Mouse (Mus musculus) intestine, postnatal 0 days (tissue): ENCODE measurements around the gene Sos2. TPM values are rescaled to one million over a fixed set of nuclear protein-coding genes. Genes with fewer than 3 reads are reported as not detected.
"Not testable (repeated sequence)": the region's sequence is repeated elsewhere in the genome, so short reads cannot be mapped to it uniquely, and the experiment has no call there.

Source experiments
- ATAC-seq: fragments of 200-750 bp; cut with Nextera tagmentation; 2 replicates; pipeline ENCODE4 v1.8.0; 2017; ENCODE audit warnings: mild to moderate bottlenecking, moderate TSS enrichment, moderate library complexity
- H3K27ac ChIP-seq: fragments of 300-500 bp; sonication (generic); 2 replicates; pipeline ENCODE4 v1.5.1; 2014; ENCODE audit warnings: mild to moderate bottlenecking, low read depth, low read length, moderate library complexity
- H3K27me3 ChIP-seq: fragments of 300-500 bp; sonication (generic); replicated peaks from 2 replicates; pipeline ENCODE4 v1.6.1; 2014; ENCODE audit warnings: low read length, mixed read lengths; ENCODE audit not compliant: control insufficient read depth, insufficient read depth
- H3K36me3 ChIP-seq: fragments of 300-500 bp; sonication (generic); 2 replicates; pipeline ENCODE4 v1.6.1; 2014; ENCODE audit warnings: mild to moderate bottlenecking, moderate library complexity; ENCODE audit not compliant: control insufficient read depth, insufficient read depth
- H3K4me1 ChIP-seq: fragments of 300-500 bp; sonication (generic); replicated peaks from 2 replicates; pipeline ENCODE4 v1.6.1; 2014; ENCODE audit warnings: antibody characterized with exemption, low read length, mixed read lengths; ENCODE audit not compliant: control insufficient read depth, insufficient read depth
- H3K4me2 ChIP-seq: fragments of 300-500 bp; sonication (generic); replicated peaks from 2 replicates; pipeline ENCODE4 v1.6.1; 2014; ENCODE audit warnings: low read depth, mild to moderate bottlenecking, moderate library complexity
- H3K4me3 ChIP-seq: fragments of 300-500 bp; sonication (generic); 2 replicates; pipeline ENCODE4 v1.5.1; 2014; ENCODE audit warnings: low read depth, low read length
- H3K9ac ChIP-seq: fragments of 300-500 bp; sonication (generic); 2 replicates; pipeline ENCODE4 v1.6.1; 2014; ENCODE audit warnings: mild to moderate bottlenecking, low read depth, low read length
- H3K9me3 ChIP-seq: fragments of 300-500 bp; sonication (generic); 2 replicates; pipeline ENCODE4 v1.6.1; 2016; ENCODE audit warnings: mixed run types; ENCODE audit not compliant: control insufficient read depth
- CTCF ChIP-seq: sonication (generic); IDR thresholded peaks from 2 replicates; pipeline ENCODE4 v1.5.1; 2016; ENCODE audit warnings: low read depth, mild to moderate bottlenecking, control low read depth, antibody characterized with exemption, moderate library complexity
- WGBS: fragments of 180-500 bp; shearing (Covaris S2); extraction: QIAGEN DNeasy Blood & Tissue Kit; methylation state at CpG from one replicate; pipeline ENCODE4 v1.1.7; 2014; 5-methylcytosine and 5-hydroxymethylcytosine counted together
- polyA plus RNA-seq: library from polyadenylated mRNA; unstranded; fragments of >200 nt; fragmentation: Nextera tagmentation; extraction: Ambion mirVana; gene quantifications from 2 replicates; pipeline ENCODE4 v1.2.1, GENCODE M21; 2015

Gene Sos2
- polyA plus RNA-seq, 1 experiment from 2014 or later = 9.4 TPM

GRCm38 (mm10) chr12:69579623-69580022 lies 102.0 kb downstream of the Sos2 start:
- TF ChIP-seq CTCF = no peak
- no peak overlapping the region for H3K9ac ChIP-seq
- H3K36me3 ChIP-seq = peaks cover 25% of the 10 kb centered on the region
- no peaks in the 10 kb centered on the region for H3K9me3 ChIP-seq
- WGBS = 60% methylated on average over 5 of the region's 5 CpGs
- peak; percentile 14; the same call in 1 of the 2 replicates for ATAC-seq
- H3K4me1 ChIP-seq = no peaks in the 10 kb centered on the region
- no peaks in the 10 kb centered on the region for H3K27me3 ChIP-seq
- H3K27ac ChIP-seq = no peak overlapping the region
- no peak overlapping the region for H3K4me2 ChIP-seq
- no peak overlapping the region for H3K4me3 ChIP-seq

- Histone ChIP-seq H3K36me3 (peaks cover 22% of the 10 kb centered on the region), H3K9me3 (no peaks in the 10 kb centered on the region), H3K4me3 (no peak overlapping the region), H3K4me2 (no peak overlapping the region), H3K27ac (no peak overlapping the region), H3K27me3 (no peaks in the 10 kb centered on the region), H3K9ac (no peak overlapping the region), H3K4me1 (no peaks in the 10 kb centered on the region)
- WGBS = 72% methylated on average over 9 of the region's 9 CpGs
- TF ChIP-seq CTCF = no peak
- ATAC-seq = no peak
These were observed 105.5 kb downstream of the Sos2 start for GRCm38 (mm10) chr12:69576120-69576627.

- Histone ChIP-seq H3K4me1 (no peaks in the 10 kb centered on the region), H3K4me2 (peak overlapping the region; percentile 59), H3K9me3 (no peaks in the 10 kb centered on the region), H3K27ac (peak overlapping the region; percentile 31), H3K9ac (0 out of 2 replicates have a peak overlapping the region, but pooled peaks have one; percentile 8), H3K4me3 (peak overlapping the region; percentile 44), H3K27me3 (no peaks in the 10 kb centered on the region), H3K36me3 (peaks cover 18% of the 10 kb centered on the region)
- 22% methylated on average over 17 of the region's 17 CpGs for WGBS
- ATAC-seq = peak; percentile 48; the same call in 1 of the 2 replicates
- peak; percentile 84 for TF ChIP-seq CTCF
These were observed 107.5 kb downstream of the Sos2 start for GRCm38 (mm10) chr12:69573916-69574881.

- Histone ChIP-seq H3K27ac (no peak overlapping the region), H3K4me1 (no peaks in the 10 kb centered on the region), H3K4me2 (no peak overlapping the region), H3K9me3 (no peaks in the 10 kb centered on the region), H3K4me3 (no peak overlapping the region), H3K36me3 (peaks cover 16% of the 10 kb centered on the region), H3K9ac (no peak overlapping the region), H3K27me3 (no peaks in the 10 kb centered on the region)
- 87% methylated on average over 8 of the region's 8 CpGs for WGBS
- no peak for ATAC-seq
- no peak for TF ChIP-seq CTCF
These were observed 108.4 kb downstream of the Sos2 start for GRCm38 (mm10) chr12:69573271-69573670.

- H3K36me3 ChIP-seq = no peaks in the 10 kb centered on the region
- no peak for ATAC-seq
- no peaks in the 10 kb centered on the region for H3K4me1 ChIP-seq
- WGBS = 80% methylated on average over 3 of the region's 3 CpGs
- no peaks in the 10 kb centered on the region for H3K27me3 ChIP-seq
- H3K4me3 ChIP-seq = no peak overlapping the region
- no peak overlapping the region for H3K9ac ChIP-seq
- no peak overlapping the region for H3K4me2 ChIP-seq
- no peaks in the 10 kb centered on the region for H3K9me3 ChIP-seq
- H3K27ac ChIP-seq = no peak overlapping the region
- no peak for TF ChIP-seq CTCF
These were observed 111.7 kb downstream of the Sos2 start for GRCm38 (mm10) chr12:69569926-69570325.

- Histone ChIP-seq H3K36me3 (no peaks in the 10 kb centered on the region), H3K4me1 (no peaks in the 10 kb centered on the region), H3K9ac (no peak overlapping the region), H3K4me3 (no peak overlapping the region), H3K27ac (no peak overlapping the region), H3K27me3 (no peaks in the 10 kb centered on the region), H3K4me2 (no peak overlapping the region), H3K9me3 (no peaks in the 10 kb centered on the region)
- WGBS = 64% methylated on average over 3 of the region's 3 CpGs
- no peak for TF ChIP-seq CTCF
- no peak for ATAC-seq
These were observed 113.4 kb downstream of the Sos2 start for GRCm38 (mm10) chr12:69568266-69568665.

GRCm38 (mm10) chr12:69561006-69561405 lies 120.6 kb downstream of the Sos2 start:
- H3K4me1 ChIP-seq, H3K9ac ChIP-seq, H3K4me2 ChIP-seq, H3K9me3 ChIP-seq, H3K36me3 ChIP-seq, H3K27me3 ChIP-seq, H3K4me3 ChIP-seq, H3K27ac ChIP-seq, ATAC-seq: not testable (repeated sequence)
- WGBS = 85% methylated on average over 5 of the region's 6 CpGs
